Mouse (Mus musculus): ENCODE results near the gene Ctnnbip1. TPM values are rescaled to one million over a fixed set of nuclear protein-coding genes. Genes with fewer than 3 reads are reported as not detected.

Gene Ctnnbip1
- polyA plus RNA-seq, 1 experiment from 2014 or later = 40.1 TPM

GRCm38 (mm10) chr4:149594913-149595581, 77.0 kb downstream of the Ctnnbip1 start:
- no peak overlapping the region for H3K4me3 ChIP-seq (ENCODE audit: low read depth, low read length)
- no peak overlapping the region for H3K4me2 ChIP-seq (replicated peaks; ENCODE audit: low read depth, low read length)
- DNase-seq (ENCODE audit: low spot score) (no peak), ATAC-seq (no peak)
- H3K27me3 ChIP-seq (replicated peaks; ENCODE audit: insufficient read depth, low read length) = no peaks in the 10 kb centered on the region
- H3K27ac ChIP-seq (ENCODE audit: low read length) = no peak overlapping the region
- no peaks in the 10 kb centered on the region for H3K4me1 ChIP-seq (ENCODE audit: insufficient read depth, low read depth, low read length)
- H3K9ac ChIP-seq (replicated peaks; ENCODE audit: low read depth) = no peak overlapping the region
- no peaks in the 10 kb centered on the region for H3K9me3 ChIP-seq (ENCODE audit: low read length)
- WGBS = 69% methylated on average over 9 of the region's 9 CpGs
- no peaks in the 10 kb centered on the region for H3K36me3 ChIP-seq (ENCODE audit: insufficient read depth, low read length)
- TF ChIP-seq EP300 (IDR thresholded peaks at IDR 0.05) (no peak), CTCF (IDR thresholded peaks at IDR 0.05) (no peak)

- DNase-seq (ENCODE audit: low spot score) = peak; percentile 62
- Histone ChIP-seq H3K36me3 (ENCODE audit: insufficient read depth, low read length) (no peaks in the 10 kb centered on the region), H3K4me1 (ENCODE audit: insufficient read depth, low read depth, low read length) (no peaks in the 10 kb centered on the region), H3K9ac (replicated peaks; ENCODE audit: low read depth) (no peak overlapping the region), H3K27ac (ENCODE audit: low read length) (no peak overlapping the region), H3K27me3 (replicated peaks; ENCODE audit: insufficient read depth, low read length) (no peaks in the 10 kb centered on the region), H3K4me2 (replicated peaks; ENCODE audit: low read depth, low read length) (no peak overlapping the region), H3K9me3 (ENCODE audit: low read length) (no peaks in the 10 kb centered on the region), H3K4me3 (ENCODE audit: low read depth, low read length) (no peak overlapping the region)
- TF ChIP-seq CTCF (IDR thresholded peaks at IDR 0.05) = no peak
- no peak for TF ChIP-seq EP300 (IDR thresholded peaks at IDR 0.05)
- peak; percentile 71 for ATAC-seq
- WGBS = 66% methylated on average over 12 of the region's 12 CpGs
These were observed 79.7 kb downstream of the Ctnnbip1 start for GRCm38 (mm10) chr4:149597641-149598208.

- ATAC-seq = no peak
These were observed 81.5 kb downstream of the Ctnnbip1 start for GRCm38 (mm10) chr4:149599549-149599948.

DNA sequence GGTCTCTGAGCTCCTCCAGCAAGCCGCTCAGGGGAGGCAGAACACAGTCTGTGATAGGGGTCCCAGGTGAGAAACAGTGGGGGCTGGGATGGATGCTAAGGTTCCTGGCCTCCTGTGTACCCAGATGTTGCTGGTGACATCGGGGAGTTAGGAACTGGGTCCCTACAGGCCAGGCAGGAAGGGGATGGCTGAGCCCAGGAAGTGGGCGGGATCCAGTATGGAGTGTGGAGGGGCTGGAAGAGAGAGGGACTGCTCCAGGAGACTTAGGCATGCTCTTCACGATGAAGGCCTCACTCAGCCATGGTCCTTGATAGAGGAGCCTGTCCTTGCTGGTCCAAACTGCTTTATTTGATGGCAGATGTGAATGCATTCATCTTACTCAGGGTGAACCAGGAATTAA, 82.1 kb downstream of the Ctnnbip1 start:
- no peaks in the 10 kb centered on the region for H3K9me3 ChIP-seq (ENCODE audit: low read length)
- H3K4me2 ChIP-seq (replicated peaks; ENCODE audit: low read depth, low read length) = no peak overlapping the region
- WGBS = 74% methylated on average over 4 of the region's 4 CpGs
- DNase-seq (ENCODE audit: low spot score) (no peak), ATAC-seq (no peak)
- TF ChIP-seq CTCF (IDR thresholded peaks at IDR 0.05) (no peak), EP300 (IDR thresholded peaks at IDR 0.05) (no peak)
- H3K36me3 ChIP-seq (ENCODE audit: insufficient read depth, low read length) = no peaks in the 10 kb centered on the region
- H3K9ac ChIP-seq (replicated peaks; ENCODE audit: low read depth) = no peak overlapping the region
- no peak overlapping the region for H3K27ac ChIP-seq (ENCODE audit: low read length)
- H3K4me3 ChIP-seq (ENCODE audit: low read depth, low read length) = no peak overlapping the region
- no peaks in the 10 kb centered on the region for H3K4me1 ChIP-seq (ENCODE audit: insufficient read depth, low read depth, low read length)
- H3K27me3 ChIP-seq (replicated peaks; ENCODE audit: insufficient read depth, low read length) = no peaks in the 10 kb centered on the region

More at GRCm38 (mm10) chr4:149599549-149599948, 81.5 kb downstream of the Ctnnbip1 start:
- DNase-seq (ENCODE audit: low spot score) = no peak
- 93% methylated on average over 6 of the region's 6 CpGs for WGBS
- TF ChIP-seq EP300 (IDR thresholded peaks at IDR 0.05) (no peak), CTCF (IDR thresholded peaks at IDR 0.05) (no peak)
- Histone ChIP-seq H3K9me3 (ENCODE audit: low read length) (no peaks in the 10 kb centered on the region), H3K27me3 (replicated peaks; ENCODE audit: insufficient read depth, low read length) (no peaks in the 10 kb centered on the region), H3K4me1 (ENCODE audit: insufficient read depth, low read depth, low read length) (no peaks in the 10 kb centered on the region), H3K4me3 (ENCODE audit: low read depth, low read length) (no peak overlapping the region), H3K36me3 (ENCODE audit: insufficient read depth, low read length) (no peaks in the 10 kb centered on the region), H3K9ac (replicated peaks; ENCODE audit: low read depth) (no peak overlapping the region), H3K4me2 (replicated peaks; ENCODE audit: low read depth, low read length) (no peak overlapping the region), H3K27ac (ENCODE audit: low read length) (no peak overlapping the region)

DNA sequence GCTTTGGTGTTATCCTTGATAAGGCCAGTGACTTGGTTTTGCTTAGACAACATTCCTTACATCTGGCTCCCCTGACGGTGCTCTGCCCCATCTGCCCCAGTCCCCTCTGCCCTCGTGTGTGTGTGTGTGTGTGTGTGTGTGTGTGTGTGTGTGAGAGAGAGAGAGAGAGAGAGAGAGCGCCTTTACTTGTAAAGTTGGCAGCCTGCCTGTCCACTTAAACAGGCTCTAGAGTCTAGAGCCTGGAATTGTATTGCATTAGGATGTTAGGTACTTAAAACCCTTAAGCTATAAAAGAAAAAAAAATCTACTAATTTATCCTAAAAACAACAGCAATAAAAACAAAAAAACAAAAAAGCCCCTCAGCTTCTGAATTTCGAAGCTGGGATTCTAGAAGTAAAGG, 83.4 kb downstream of the Ctnnbip1 start:
- Histone ChIP-seq H3K9me3 (ENCODE audit: low read length) (no peaks in the 10 kb centered on the region), H3K4me2 (replicated peaks; ENCODE audit: low read depth, low read length) (no peak overlapping the region), H3K4me3 (ENCODE audit: low read depth, low read length) (no peak overlapping the region), H3K9ac (replicated peaks; ENCODE audit: low read depth) (no peak overlapping the region), H3K27ac (ENCODE audit: low read length) (no peak overlapping the region), H3K4me1 (ENCODE audit: insufficient read depth, low read depth, low read length) (no peaks in the 10 kb centered on the region), H3K27me3 (replicated peaks; ENCODE audit: insufficient read depth, low read length) (no peaks in the 10 kb centered on the region), H3K36me3 (ENCODE audit: insufficient read depth, low read length) (no peaks in the 10 kb centered on the region)
- TF ChIP-seq EP300 (IDR thresholded peaks at IDR 0.05) (no peak; the same call in 1 of the 2 replicates), CTCF (IDR thresholded peaks at IDR 0.05) (no peak)
- 39% methylated on average over 4 of the region's 4 CpGs for WGBS
- ATAC-seq = peak; percentile 56
- DNase-seq (ENCODE audit: low spot score) = peak; percentile 57

DNA sequence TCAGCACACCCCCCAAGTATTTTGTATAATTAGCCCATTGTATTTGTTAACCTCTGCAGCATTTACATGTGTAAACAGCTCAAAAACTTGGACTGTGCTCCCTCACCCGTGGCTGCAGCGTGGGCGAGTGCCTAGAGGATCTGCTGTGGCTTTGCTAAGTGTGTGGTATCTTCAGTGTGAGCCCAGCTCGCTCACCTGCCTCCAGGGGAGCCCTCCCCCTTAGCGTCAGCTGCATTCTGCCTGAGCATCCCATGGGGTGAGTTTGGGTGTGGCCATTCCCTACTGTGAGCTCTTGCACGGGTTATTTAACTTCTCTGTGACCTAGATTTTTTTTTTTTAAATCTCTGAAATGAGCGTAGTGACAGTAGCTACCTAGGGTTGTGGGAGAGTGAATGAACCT, 84.2 kb downstream of the Ctnnbip1 start:
- Histone ChIP-seq H3K4me2 (replicated peaks; ENCODE audit: low read depth, low read length) (no peak overlapping the region), H3K36me3 (ENCODE audit: insufficient read depth, low read length) (no peaks in the 10 kb centered on the region), H3K4me3 (ENCODE audit: low read depth, low read length) (no peak overlapping the region), H3K9ac (replicated peaks; ENCODE audit: low read depth) (no peak overlapping the region), H3K4me1 (ENCODE audit: insufficient read depth, low read depth, low read length) (no peaks in the 10 kb centered on the region), H3K9me3 (ENCODE audit: low read length) (no peaks in the 10 kb centered on the region), H3K27ac (ENCODE audit: low read length) (no peak overlapping the region), H3K27me3 (replicated peaks; ENCODE audit: insufficient read depth, low read length) (no peaks in the 10 kb centered on the region)
- no peak for TF ChIP-seq EP300 (IDR thresholded peaks at IDR 0.05)
- no peak for TF ChIP-seq CTCF (IDR thresholded peaks at IDR 0.05)
- ATAC-seq (no peak), DNase-seq (ENCODE audit: low spot score) (no peak)
- 42% methylated on average over 7 of the region's 7 CpGs for WGBS
